Mouse (Mus musculus): ENCODE results near the gene Acer1. TPM values are rescaled to one million over a fixed set of nuclear protein-coding genes. Genes with fewer than 3 reads are reported as not detected.

Acer1 gene
- polyA plus RNA-seq (2012; ENCODE audit: insufficient read depth, low replicate concordance): not detected in 2 replicates

GRCm38 (mm10) chr17:56982013-56982412 is at the start of gene Acer1:
TSS of gene Acer1 (minus strand) at chr17:56982126.
- Histone ChIP-seq H3K36me3 (replicated peaks; ENCODE audit: low read length) (no peaks in the 10 kb centered on the region), H3K27me3 (replicated peaks) (peaks cover 11% of the 10 kb centered on the region), H3K4me3 (replicated peaks) (no peak within 1 kb of the TSS), H3K9me3 (no peaks in the 10 kb centered on the region), H3K4me1 (peaks cover 40% of the 10 kb centered on the region)
- no peak for TF ChIP-seq FLI1 (IDR thresholded peaks at IDR 0.05; ENCODE audit: low read length)
- no peak for TF ChIP-seq GATA1 (IDR thresholded peaks at IDR 0.05; ENCODE audit: borderline replicate concordance, low read length)

GRCm38 (mm10) chr17:57030931-57031660 is 49.2 kb upstream of the Acer1 start, which contains the start of gene Khsrp:
TSS of gene Khsrp (minus strand) at chr17:57031522.
- Histone ChIP-seq H3K27me3 (replicated peaks) (no peaks in the 10 kb centered on the region), H3K4me1 (peaks cover 42% of the 10 kb centered on the region), H3K9me3 (no peaks in the 10 kb centered on the region), H3K36me3 (replicated peaks; ENCODE audit: low read length) (peaks cover 30% of the 10 kb centered on the region), H3K4me3 (replicated peaks) (peak within 1 kb of the TSS; percentile 94)
- TF ChIP-seq GATA1 (IDR thresholded peaks at IDR 0.05; ENCODE audit: borderline replicate concordance, low read length) (no peak), FLI1 (IDR thresholded peaks at IDR 0.05; ENCODE audit: low read length) (no peak)

- no peaks in the 10 kb centered on the region for H3K27me3 ChIP-seq (replicated peaks)
- peaks cover 51% of the 10 kb centered on the region for H3K4me1 ChIP-seq
- no peaks in the 10 kb centered on the region for H3K9me3 ChIP-seq
- peak overlapping the region; percentile 94 for H3K4me3 ChIP-seq (replicated peaks)
- TF ChIP-seq FLI1 (IDR thresholded peaks at IDR 0.05; ENCODE audit: low read length): no peak
- peaks cover 44% of the 10 kb centered on the region for H3K36me3 ChIP-seq (replicated peaks; ENCODE audit: low read length)
Observed at GRCm38 (mm10) chr17:57029691-57030090, 47.8 kb upstream of the Acer1 start.

- Histone ChIP-seq H3K36me3 (replicated peaks; ENCODE audit: low read length) (peaks cover 67% of the 10 kb centered on the region), H3K27me3 (replicated peaks) (no peaks in the 10 kb centered on the region), H3K4me3 (replicated peaks) (no peak overlapping the region), H3K9me3 (no peaks in the 10 kb centered on the region), H3K4me1 (peaks cover 59% of the 10 kb centered on the region)
- TF ChIP-seq GATA1 (IDR thresholded peaks at IDR 0.05; ENCODE audit: borderline replicate concordance, low read length) (no peak), FLI1 (IDR thresholded peaks at IDR 0.05; ENCODE audit: low read length) (no peak)
Observed at GRCm38 (mm10) chr17:57027471-57027870, 45.5 kb upstream of the Acer1 start.

- no peak for TF ChIP-seq FLI1 (IDR thresholded peaks at IDR 0.05; ENCODE audit: low read length)
- TF ChIP-seq GATA1 (IDR thresholded peaks at IDR 0.05; ENCODE audit: borderline replicate concordance, low read length): no peak
- no peaks in the 10 kb centered on the region for H3K9me3 ChIP-seq
- peaks cover 50% of the 10 kb centered on the region for H3K4me1 ChIP-seq
- H3K4me3 ChIP-seq (replicated peaks): no peak overlapping the region
- no peaks in the 10 kb centered on the region for H3K27me3 ChIP-seq (replicated peaks)
- H3K36me3 ChIP-seq (replicated peaks; ENCODE audit: low read length): peaks cover 65% of the 10 kb centered on the region
Observed at GRCm38 (mm10) chr17:57020960-57021359, 39.0 kb upstream of the Acer1 start.

GRCm38 (mm10) chr17:57019693-57020092 is 37.8 kb upstream of the Acer1 start:
- H3K4me3 ChIP-seq (replicated peaks): no peak overlapping the region
- H3K36me3 ChIP-seq (replicated peaks; ENCODE audit: low read length): peaks cover 52% of the 10 kb centered on the region
- no peaks in the 10 kb centered on the region for H3K27me3 ChIP-seq (replicated peaks)
- no peak for TF ChIP-seq FLI1 (IDR thresholded peaks at IDR 0.05; ENCODE audit: low read length)
- TF ChIP-seq GATA1 (IDR thresholded peaks at IDR 0.05; ENCODE audit: borderline replicate concordance, low read length): no peak
- peaks cover 42% of the 10 kb centered on the region for H3K4me1 ChIP-seq
- H3K9me3 ChIP-seq: no peaks in the 10 kb centered on the region

GRCm38 (mm10) chr17:57012245-57012795 is 30.4 kb upstream of the Acer1 start:
- TF ChIP-seq GATA1 (IDR thresholded peaks at IDR 0.05; ENCODE audit: borderline replicate concordance, low read length): no peak
- TF ChIP-seq FLI1 (IDR thresholded peaks at IDR 0.05; ENCODE audit: low read length): no peak
- Histone ChIP-seq H3K27me3 (replicated peaks) (no peaks in the 10 kb centered on the region), H3K4me1 (peaks cover 55% of the 10 kb centered on the region), H3K9me3 (no peaks in the 10 kb centered on the region), H3K36me3 (replicated peaks; ENCODE audit: low read length) (peaks cover 22% of the 10 kb centered on the region), H3K4me3 (replicated peaks) (peak overlapping the region; percentile 93)

- H3K27me3 ChIP-seq (replicated peaks): no peaks in the 10 kb centered on the region
- H3K36me3 ChIP-seq (replicated peaks; ENCODE audit: low read length): peaks cover 30% of the 10 kb centered on the region
- no peaks in the 10 kb centered on the region for H3K9me3 ChIP-seq
- H3K4me3 ChIP-seq (replicated peaks): peak within 1 kb of the TSS; percentile 93
- H3K4me1 ChIP-seq: peaks cover 58% of the 10 kb centered on the region
- no peak for TF ChIP-seq GATA1 (IDR thresholded peaks at IDR 0.05; ENCODE audit: borderline replicate concordance, low read length)
- peak; percentile 21; the same call in 1 of the 2 replicates for TF ChIP-seq FLI1 (IDR thresholded peaks at IDR 0.05; ENCODE audit: low read length)
Observed at GRCm38 (mm10) chr17:57011236-57012141, 29.6 kb upstream of the Acer1 start, which contains the start of the genes Gtf2f1 and Gm17949. TSS of gene Gtf2f1 (minus strand) at chr17:57011288. TSS of gene Gm17949 (plus strand) at chr17:57011469.

- TF ChIP-seq FLI1 (IDR thresholded peaks at IDR 0.05; ENCODE audit: low read length): no peak
- no peak for TF ChIP-seq GATA1 (IDR thresholded peaks at IDR 0.05; ENCODE audit: borderline replicate concordance, low read length)
Observed at GRCm38 (mm10) chr17:57010911-57011235, 28.9 kb upstream of the Acer1 start.

More at GRCm38 (mm10) chr17:57010911-57011235, 28.9 kb upstream of the Acer1 start:
- no peaks in the 10 kb centered on the region for H3K9me3 ChIP-seq
- H3K36me3 ChIP-seq (replicated peaks; ENCODE audit: low read length): peaks cover 36% of the 10 kb centered on the region
- H3K4me3 ChIP-seq (replicated peaks): peak overlapping the region; percentile 93
- peaks cover 52% of the 10 kb centered on the region for H3K4me1 ChIP-seq
- no peaks in the 10 kb centered on the region for H3K27me3 ChIP-seq (replicated peaks)

Measured in megakaryocyte, embryonic 14.5 days (primary cell).